Mouse (Mus musculus) megakaryocyte-erythroid progenitor cell, adult 5-6 weeks (primary cell): Measurements from ENCODE around the gene Trnau1ap. TPM values are rescaled to one million over a fixed set of nuclear protein-coding genes. Genes with fewer than 3 reads are reported as not detected.
A peak's percentile ranks its signal among the peaks of the same experiment; 100 is the strongest.

Experiments used
- ATAC-seq: replicated peaks from 2 replicates; pipeline ENCODE4 v1.8.0; 2016; ENCODE audit warnings: mild to moderate bottlenecking, inconsistent platforms; ENCODE audit not compliant: severe bottlenecking, poor library complexity, low FRiP score, low TSS enrichment
- total RNA-seq, 2 experiments: library from RNA; stranded (forward) in 1 of 2; stranded (reverse) in 1 of 2; fragments of 200-1000, 215-1000 nt in 1 of 2; fragments of >200 nt in 1 of 2; fragmentation: Nextera tagmentation in 1 of 2; gene quantifications; 2 replicates each; pipeline ENCODE4 v1.2.3; 2014 to 2017

Trnau1ap gene
- 42.1 and 56.8 TPM in 2 replicates for total RNA-seq (2014; fragmentation: Nextera tagmentation)
- total RNA-seq (2017) = 52.0 and 57.9 TPM in 2 replicates

GRCm38 (mm10) chr4:132329115-132329834 lies at the start of gene Trnau1ap:
TSS of gene Trnau1ap (minus strand) at chr4:132329538.
- ATAC-seq = peak; percentile 96

- ATAC-seq = no peak
Observed at GRCm38 (mm10) chr4:132373820-132374219, 44.5 kb upstream of the Trnau1ap start.

- no peak for ATAC-seq
Observed at GRCm38 (mm10) chr4:132369953-132370750, 40.8 kb upstream of the Trnau1ap start.

GRCm38 (mm10) chr4:132367480-132368201 lies 38.3 kb upstream of the Trnau1ap start:
- no peak for ATAC-seq

GRCm38 (mm10) chr4:132365450-132366060 lies 36.2 kb upstream of the Trnau1ap start:
- ATAC-seq = no peak

- ATAC-seq = no peak
Observed at GRCm38 (mm10) chr4:132363487-132363886, 34.1 kb upstream of the Trnau1ap start.

- ATAC-seq = no peak
Observed at GRCm38 (mm10) chr4:132359510-132359909, 30.2 kb upstream of the Trnau1ap start.

GRCm38 (mm10) chr4:132356170-132356569 lies 26.8 kb upstream of the Trnau1ap start:
- ATAC-seq = peak; percentile 74

GRCm38 (mm10) chr4:132355403-132355802 lies 26.1 kb upstream of the Trnau1ap start:
- no peak for ATAC-seq

GRCm38 (mm10) chr4:132354571-132354970 lies 25.2 kb upstream of the Trnau1ap start:
- ATAC-seq = no peak

- ATAC-seq = peak; percentile 74
Observed at GRCm38 (mm10) chr4:132353481-132353885, 24.1 kb upstream of the Trnau1ap start, which contains the start of gene Rcc1. TSS of gene Rcc1 (minus strand) at chr4:132353605.

GRCm38 (mm10) chr4:132352739-132353138 lies 23.4 kb upstream of the Trnau1ap start:
- ATAC-seq = no peak

- ATAC-seq = no peak
Observed at GRCm38 (mm10) chr4:132351401-132351800, 22.1 kb upstream of the Trnau1ap start.

GRCm38 (mm10) chr4:132350854-132351253 lies 21.5 kb upstream of the Trnau1ap start:
- no peak for ATAC-seq

GRCm38 (mm10) chr4:132350123-132350740 lies 20.9 kb upstream of the Trnau1ap start:
- 0 out of 2 replicates have a peak, but pooled peaks have one; percentile 2 for ATAC-seq

GRCm38 (mm10) chr4:132349495-132350122 lies 20.3 kb upstream of the Trnau1ap start:
- ATAC-seq = no peak

GRCm38 (mm10) chr4:132346661-132347060 lies 17.3 kb upstream of the Trnau1ap start:
- ATAC-seq = no peak

GRCm38 (mm10) chr4:132346261-132346660 lies 16.9 kb upstream of the Trnau1ap start:
- ATAC-seq = no peak

- ATAC-seq = no peak
Observed at GRCm38 (mm10) chr4:132345843-132346212, 16.5 kb upstream of the Trnau1ap start.
